Mouse (Mus musculus) olfactory bulb, adult 2 months (tissue): ENCODE results near the gene Rnf4. TPM values are rescaled to one million over a fixed set of nuclear protein-coding genes. Genes with fewer than 3 reads are reported as not detected.

Experiments
- H3K27ac ChIP-seq: fragments of 200-500 bp; 2 replicates; pipeline ENCODE4 v1.5.1; 2012; ENCODE audit warnings: low read depth, low read length; ENCODE audit not compliant: insufficient read depth
- H3K4me1 ChIP-seq: fragments of 200-500 bp; 2 replicates; pipeline ENCODE4 v1.6.1; 2012; ENCODE audit warnings: low read length; ENCODE audit not compliant: control insufficient read depth, insufficient read depth
- H3K4me3 ChIP-seq: fragments of 200-500 bp; 2 replicates; pipeline ENCODE4 v1.5.1; 2012; ENCODE audit warnings: mild to moderate bottlenecking, low read depth, low read length, moderate library complexity; ENCODE audit not compliant: insufficient read depth
- CTCF ChIP-seq: fragments of 200-500 bp; IDR thresholded peaks from 2 replicates; pipeline ENCODE4 v1.5.1; 2012; ENCODE audit warnings: low read depth, mild to moderate bottlenecking, low read length, moderate library complexity; ENCODE audit not compliant: insufficient read depth
- POLR2A ChIP-seq: fragments of 200-500 bp; IDR thresholded peaks from 2 replicates; pipeline ENCODE4 v1.6.1; 2012; ENCODE audit warnings: mild to moderate bottlenecking, low read depth, low read length, moderate library complexity; ENCODE audit not compliant: insufficient read depth
- WGBS: fragments of 180-500 bp; shearing (Covaris S2); methylation state at CpG from one replicate; pipeline ENCODE4 v1.1.7; 2018; 5-methylcytosine and 5-hydroxymethylcytosine counted together
- polyA plus RNA-seq: library from polyadenylated mRNA; stranded (reverse); fragments of >200 nt; gene quantifications from 2 replicates; pipeline ENCODE4 v1.2.4, GENCODE M21; 2012; ENCODE audit warnings: low replicate concordance; ENCODE audit not compliant: missing spikeins, insufficient read depth, insufficient read length

The Rnf4 gene
- polyA plus RNA-seq, result 159 TPM in 1 of 2 replicates, not detected in the other

DNA sequence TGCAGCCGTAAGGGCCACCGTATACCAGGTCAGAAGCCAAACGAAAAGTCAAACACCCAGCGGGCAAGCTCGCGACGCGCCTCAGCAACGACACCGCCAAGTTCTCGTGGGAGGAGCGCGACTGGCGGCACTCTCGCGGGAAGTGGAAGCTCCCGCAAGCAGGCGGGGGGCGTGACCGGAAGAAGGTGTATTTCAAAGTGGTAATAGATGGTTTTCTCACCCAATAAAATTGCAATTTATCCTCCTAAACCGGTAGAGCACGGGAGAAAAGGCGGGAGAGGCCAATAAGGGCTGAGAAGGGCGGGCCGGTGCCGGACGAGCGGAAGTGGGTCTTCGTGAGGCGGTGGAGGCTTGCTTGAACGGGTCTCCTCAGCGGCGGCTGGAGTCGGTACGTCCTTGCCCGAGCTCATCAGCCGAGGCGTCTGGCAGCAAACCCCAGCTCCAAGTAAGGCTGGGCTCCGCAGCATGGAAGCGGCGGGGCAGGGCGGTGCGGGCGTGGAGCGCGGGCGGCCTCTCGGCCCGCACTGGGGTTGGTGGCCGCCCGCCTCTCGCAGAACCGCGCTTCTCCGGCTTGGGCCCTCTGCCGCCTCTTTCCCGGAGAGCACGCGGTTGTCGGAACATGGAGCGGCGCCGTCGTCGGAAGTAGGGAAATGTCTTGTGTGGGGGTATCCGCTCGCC, at the start of gene Rnf4:
TSS of gene Rnf4 (plus strand) at position 193 of the 678 bp plus-strand sequence.
- H3K27ac ChIP-seq, result peak within 1 kb of the TSS; percentile 76
- under 1% methylated on average over 67 of the region's 67 CpGs for WGBS
- TF ChIP-seq CTCF (no peak), POLR2A (peak; percentile 77)
- H3K4me1 ChIP-seq, result peaks cover 9% of the 10 kb centered on the region
- peak within 1 kb of the TSS; percentile 72 for H3K4me3 ChIP-seq

DNA sequence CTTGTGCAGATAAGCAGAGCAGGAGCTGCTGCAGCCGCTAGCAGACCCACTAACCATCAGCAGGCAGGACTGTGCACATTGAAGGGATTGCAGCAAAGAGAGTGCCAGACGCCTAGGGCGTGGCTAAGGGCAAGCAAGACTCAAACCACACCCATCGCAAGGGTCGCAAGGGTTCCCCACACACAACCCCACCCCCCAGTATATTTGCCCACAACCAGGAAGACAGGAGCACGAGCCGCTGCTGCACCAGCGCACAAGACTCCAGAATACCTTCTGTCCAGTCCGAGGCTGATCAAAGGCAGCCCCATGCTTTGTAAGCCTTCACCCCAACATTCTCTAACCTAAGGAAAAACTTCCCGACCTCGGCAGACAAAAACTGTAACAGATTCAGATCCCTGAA, 49.6 kb upstream of the Rnf4 start:
- TF ChIP-seq POLR2A (no peak), CTCF (no peak)
- peak overlapping the region; percentile 64 for H3K4me3 ChIP-seq
- 7% methylated on average over 11 of the region's 11 CpGs for WGBS
- H3K4me1 ChIP-seq, result peaks cover 25% of the 10 kb centered on the region
- no peak overlapping the region for H3K27ac ChIP-seq

DNA sequence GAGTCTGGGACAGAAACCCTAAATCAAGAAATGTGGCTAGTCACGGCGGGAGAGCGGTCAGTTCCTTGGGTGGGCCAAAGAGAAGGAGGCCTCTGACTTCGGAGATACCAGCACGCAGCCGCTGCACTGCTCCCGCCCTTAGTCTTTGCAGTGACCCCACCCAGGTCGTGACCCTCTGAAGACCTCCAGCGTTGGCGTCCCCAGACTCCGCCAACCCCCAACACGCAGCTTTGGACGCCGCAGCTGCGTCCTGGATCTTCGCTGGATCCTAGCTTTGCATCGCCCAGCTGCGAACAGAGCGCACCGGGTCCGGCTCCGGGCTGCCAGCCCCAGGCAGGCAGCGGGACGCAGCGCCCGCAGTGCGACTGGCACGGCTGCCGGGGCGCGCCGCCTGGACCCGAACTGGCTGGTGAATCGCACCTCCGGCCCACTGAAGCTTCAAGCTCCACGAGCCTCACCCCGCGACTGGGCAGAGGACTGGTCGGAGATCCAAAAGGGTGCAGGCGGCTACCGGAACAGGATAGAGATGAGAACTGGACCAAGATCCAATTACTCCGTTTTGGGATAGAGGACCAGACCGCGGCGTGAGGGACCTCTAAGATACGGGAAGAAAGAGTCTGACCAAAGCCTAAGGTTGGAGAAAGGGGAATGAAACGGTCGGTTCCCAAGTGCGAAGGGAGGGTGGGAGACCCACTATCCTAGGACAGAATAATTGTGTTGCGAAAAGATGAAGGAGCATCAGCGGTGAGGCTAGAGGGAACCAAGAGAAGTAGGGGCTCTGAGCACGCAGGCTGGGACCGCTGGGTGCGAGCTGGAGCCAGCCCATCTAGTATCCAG, 48.9 kb upstream of the Rnf4 start:
- TF ChIP-seq CTCF (no peak), POLR2A (no peak)
- H3K27ac ChIP-seq, result peak overlapping the region; percentile 5; the same call in 1 of the 2 replicates
- WGBS, result under 1% methylated on average over 54 of the region's 54 CpGs
- H3K4me1 ChIP-seq, result peaks cover 18% of the 10 kb centered on the region
- peak overlapping the region; percentile 64 for H3K4me3 ChIP-seq

DNA sequence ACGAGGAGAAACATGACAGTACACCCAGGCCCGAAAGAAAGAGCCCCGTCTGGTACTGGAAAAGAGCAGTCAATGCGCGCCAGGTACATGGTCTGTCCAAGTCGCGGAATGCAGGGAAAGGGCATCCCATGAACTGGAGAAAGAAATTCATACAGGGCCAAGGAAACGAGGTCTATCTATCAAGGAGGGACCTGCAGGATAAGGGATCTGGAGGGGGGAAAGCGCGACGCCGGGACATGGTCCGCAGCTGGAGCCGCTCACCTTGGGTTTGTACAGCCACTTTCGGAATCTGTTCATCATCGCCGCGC, 48.3 kb upstream of the Rnf4 start:
- no peak for TF ChIP-seq CTCF
- TF ChIP-seq POLR2A, result no peak
- under 1% methylated on average over 18 of the region's 18 CpGs for WGBS
- Histone ChIP-seq H3K27ac (peak overlapping the region; percentile 5), H3K4me3 (peak overlapping the region; percentile 64), H3K4me1 (peaks cover 15% of the 10 kb centered on the region)

DNA sequence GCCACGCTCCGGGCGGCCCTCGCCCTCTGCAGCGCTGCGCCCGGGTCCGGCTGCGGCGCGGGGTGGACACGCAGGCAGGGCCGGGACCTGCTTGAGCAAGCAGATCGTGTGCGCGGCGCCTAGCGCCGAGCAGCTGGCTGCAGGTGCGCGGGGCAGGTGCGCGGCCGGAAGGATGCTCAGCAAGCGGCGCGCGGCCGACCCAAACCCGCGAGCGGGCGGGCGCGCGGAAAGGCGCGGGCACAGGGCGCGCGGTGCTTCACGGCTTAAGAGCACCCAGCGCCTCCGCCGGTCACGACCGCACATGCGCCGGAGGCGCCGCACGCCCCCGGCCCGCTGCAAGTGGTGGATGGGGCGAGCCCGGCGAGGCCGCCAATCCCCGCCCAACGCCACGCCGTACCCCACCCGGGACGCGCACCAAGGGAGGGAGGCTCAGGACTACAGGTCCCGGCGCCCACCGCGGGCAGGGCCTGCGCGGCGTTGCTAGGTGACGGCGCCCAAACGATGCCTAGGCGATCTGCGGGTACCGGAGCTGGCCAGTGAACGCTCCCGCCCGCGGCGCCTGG, 47.9 kb upstream of the Rnf4 start, which contains the start of the genes Zfyve28 and Cfap99:
TSS of gene Zfyve28 (minus strand) at position 296 of the 563 bp plus-strand sequence.
TSS of gene Cfap99 (plus strand) at position 447 of the 563 bp plus-strand sequence.
- TF ChIP-seq CTCF, result no peak
- TF ChIP-seq POLR2A, result peak; percentile 92
- Histone ChIP-seq H3K4me3 (peak within 1 kb of the TSS; percentile 64), H3K27ac (peak within 1 kb of the TSS; percentile 47)

DNA sequence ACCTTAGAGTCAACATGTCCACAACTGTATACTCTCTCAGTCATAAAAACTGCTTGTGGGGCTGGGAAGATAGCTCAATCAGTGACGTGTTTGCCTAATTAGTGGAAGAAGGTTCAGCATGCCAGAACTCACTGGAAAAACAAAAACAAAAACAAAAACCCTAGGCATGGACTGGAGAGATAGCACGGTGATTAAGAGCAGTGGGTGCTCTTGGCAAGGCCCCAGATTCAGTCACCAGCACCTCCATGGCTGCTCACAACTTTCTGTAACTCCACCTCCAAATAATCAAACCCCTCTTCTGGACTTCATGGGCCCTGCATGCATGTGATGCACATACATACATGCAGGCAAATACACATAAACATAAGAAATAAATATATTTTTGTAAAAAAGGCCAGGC, 46.8 kb upstream of the Rnf4 start:
- no peak overlapping the region for H3K27ac ChIP-seq
- WGBS, result 34% methylated on average over 2 of the region's 2 CpGs
- no peak for TF ChIP-seq POLR2A
- TF ChIP-seq CTCF, result no peak

More for the DNA sequence above, 47.9 kb upstream of the Rnf4 start, which contains the start of the genes Zfyve28 and Cfap99:
- under 1% methylated on average over 82 of the region's 83 CpGs for WGBS
- H3K4me1 ChIP-seq, result peaks cover 10% of the 10 kb centered on the region

DNA sequence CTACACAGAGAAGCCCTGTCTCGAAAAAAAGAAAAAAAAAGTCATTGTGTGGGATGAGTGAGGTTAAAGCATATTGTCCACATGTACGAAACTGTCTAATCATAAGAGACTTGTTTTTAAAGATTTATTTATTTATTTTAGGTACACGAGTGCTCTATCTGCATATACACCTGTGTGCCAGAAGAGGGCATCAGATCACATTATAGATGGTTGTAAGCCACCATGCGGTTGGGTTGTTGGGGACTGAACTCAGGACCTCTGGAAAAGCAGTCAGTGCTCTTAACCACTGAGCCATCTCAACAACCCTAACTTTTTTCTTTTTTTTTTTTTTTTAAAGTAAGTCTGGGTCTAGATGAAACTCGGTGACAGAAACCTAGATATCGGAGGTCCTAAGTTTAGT, 42.7 kb upstream of the Rnf4 start:
- Histone ChIP-seq H3K27ac (no peak overlapping the region), H3K4me1 (no peaks in the 10 kb centered on the region), H3K4me3 (no peak overlapping the region)
- TF ChIP-seq POLR2A (no peak), CTCF (no peak)
- 80% methylated on average over 6 of the region's 6 CpGs for WGBS

More for the DNA sequence above, 46.8 kb upstream of the Rnf4 start:
- Histone ChIP-seq H3K4me1 (peaks cover 4% of the 10 kb centered on the region), H3K4me3 (no peak overlapping the region)

DNA sequence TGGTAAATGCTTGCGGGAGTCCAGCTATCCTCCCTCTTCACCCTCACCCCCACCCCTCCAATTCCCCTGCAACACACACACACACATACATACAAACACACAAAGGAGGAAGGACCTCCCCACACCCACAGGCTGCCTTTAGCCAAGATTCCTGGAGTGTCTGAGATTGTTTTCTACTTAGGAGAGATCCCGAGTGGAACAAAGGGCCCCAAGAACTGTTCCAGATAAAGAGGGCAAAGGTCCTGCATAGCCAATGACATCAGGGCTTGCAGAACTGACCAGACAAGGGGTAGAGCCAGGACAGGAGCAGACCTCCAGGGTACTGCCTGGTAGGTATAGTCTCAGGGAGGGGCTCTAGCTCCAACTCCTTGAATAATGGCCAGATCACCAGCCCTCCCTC, 41.4 kb upstream of the Rnf4 start:
- no peak overlapping the region for H3K27ac ChIP-seq
- no peak overlapping the region for H3K4me3 ChIP-seq
- TF ChIP-seq POLR2A (no peak), CTCF (no peak)
- H3K4me1 ChIP-seq, result no peaks in the 10 kb centered on the region
- WGBS, result 34% methylated on average over 2 of the region's 2 CpGs
